Mouse (Mus musculus): Measurements from ENCODE around the gene Ubash3b.

- TF ChIP-seq CTCF (IDR thresholded peaks at IDR 0.05; ENCODE audit: extremely low read depth, insufficient read length, insufficient replicate concordance, low read depth, low read length) (no peak), POLR2A (IDR thresholded peaks at IDR 0.05; ENCODE audit: low read depth, low read length) (no peak)
Observed at GRCm38 (mm10) chr9:41151491-41151890, 10.0 kb downstream of the Ubash3b start.
